Mouse (Mus musculus) erythroblast, embryonic 14.5 days (primary cell): Measurements from ENCODE around the gene Grm5.

Source experiments
- GATA1 ChIP-seq: IDR thresholded peaks from 2 replicates; pipeline ENCODE4 v1.6.1; 2012; ENCODE audit warnings: low read length, inconsistent platforms, mixed read lengths
- TAL1 ChIP-seq: IDR thresholded peaks from 3 replicates; pipeline ENCODE4 v1.6.1; 2012; ENCODE audit warnings: low read length, inconsistent platforms, mixed read lengths

GRCm38 (mm10) chr7:88130488-88130849 is 546.5 kb downstream of the Grm5 start:
- TF ChIP-seq TAL1 (no peak), GATA1 (no peak)
